Mouse (Mus musculus) liver, embryonic 14.5 days (tissue): ENCODE measurements around the gene Sdr9c7. TPM values are rescaled to one million over a fixed set of nuclear protein-coding genes. Genes with fewer than 3 reads are reported as not detected.
"Not testable (repeated sequence)": the region's sequence is repeated elsewhere in the genome, so short reads cannot be mapped to it uniquely, and the experiment has no call there.

Source experiments
- ATAC-seq: fragments of 200-750 bp; cut with Nextera tagmentation; 2 replicates; pipeline ENCODE4 v1.8.0; 2017; ENCODE audit warnings: moderate number of reproducible peaks, mild to moderate bottlenecking, moderate library complexity; ENCODE audit not compliant: insufficient read depth
- DNase-seq, 3 experiments: peaks; one replicate each; pipeline ENCODE4 v3.0.0-alpha.2; 2012 to 2013; ENCODE audit warnings: low read depth in 3 of 3, low spot score in 3 of 3
- H3K27ac ChIP-seq: fragments of 300-500 bp; sonication (generic); 2 replicates; pipeline ENCODE4 v1.5.1; 2014; ENCODE audit warnings: moderate library complexity, mild to moderate bottlenecking, control low read depth, inconsistent platforms
- H3K27me3 ChIP-seq: fragments of 300-500 bp; sonication (generic); 2 replicates; pipeline ENCODE4 v1.6.1; 2014; ENCODE audit warnings: mild to moderate bottlenecking, low read length, moderate library complexity; ENCODE audit not compliant: control insufficient read depth, insufficient read depth
- H3K36me3 ChIP-seq: fragments of 300-500 bp; sonication (generic); replicated peaks from 2 replicates; pipeline ENCODE4 v1.6.1; 2014; ENCODE audit warnings: low read depth; ENCODE audit not compliant: control insufficient read depth, insufficient read depth
- H3K4me1 ChIP-seq, 2 experiments: fragments of 200-500 bp in 1 of 2; fragments of 300-500 bp in 1 of 2; sonication (generic) in 1 of 2; replicated peaks; 2 replicates each; pipeline ENCODE4 v1.6.1; 2012 to 2014; ENCODE audit warnings: antibody characterized with exemption in 1 of 2, inconsistent platforms in 1 of 2, low read length in 1 of 2; ENCODE audit not compliant: control insufficient read depth in 2 of 2, insufficient read depth in 2 of 2
- H3K4me2 ChIP-seq: fragments of 300-500 bp; sonication (generic); 2 replicates; pipeline ENCODE4 v1.6.1; 2014; ENCODE audit warnings: low read depth, mild to moderate bottlenecking, control low read depth, moderate library complexity
- H3K4me3 ChIP-seq, 2 experiments: fragments of 200-500 bp in 1 of 2; fragments of 300-500 bp in 1 of 2; sonication (generic) in 1 of 2; 2 replicates each; pipeline ENCODE4 v1.5.1; 2012 to 2014; ENCODE audit warnings: low read depth in 2 of 2, low read length in 2 of 2, mild to moderate bottlenecking in 2 of 2, control low read depth in 1 of 2, inconsistent platforms in 1 of 2, moderate library complexity in 1 of 2; ENCODE audit not compliant: insufficient read depth in 1 of 2
- H3K9ac ChIP-seq: fragments of 300-500 bp; sonication (generic); replicated peaks from 2 replicates; pipeline ENCODE4 v1.6.1; 2014; ENCODE audit warnings: mild to moderate bottlenecking, control low read depth, moderate library complexity
- H3K9me3 ChIP-seq: fragments of 300-500 bp; sonication (generic); 2 replicates; pipeline ENCODE4 v1.6.1; 2016; ENCODE audit warnings: low read length, mixed read lengths; ENCODE audit not compliant: control insufficient read depth
- CTCF ChIP-seq: IDR thresholded peaks from 2 replicates; pipeline ENCODE4 v1.5.1; 2016; ENCODE audit warnings: antibody characterized with exemption, low read depth, control low read depth
- EP300 ChIP-seq: IDR thresholded peaks from 2 replicates; pipeline ENCODE4 v1.6.1; 2016; ENCODE audit warnings: antibody characterized with exemption, low read depth
- WGBS: fragments of 180-500 bp; shearing (Covaris S2); extraction: QIAGEN DNeasy Blood & Tissue Kit; methylation state at CpG from one replicate; pipeline ENCODE4 v1.1.7; 2014; ENCODE audit not compliant: insufficient replicate concordance; 5-methylcytosine and 5-hydroxymethylcytosine counted together
- polyA plus RNA-seq, 2 experiments: library from polyadenylated mRNA; depleted of rRNA in 1 of 2; stranded (reverse) in 1 of 2; unstranded in 1 of 2; fragments of >200 nt; fragmentation: Nextera tagmentation in 1 of 2; extraction: Ambion mirVana in 1 of 2; gene quantifications; 2 replicates each; pipeline versions ENCODE4 v1.2.1 to v1.2.3; 2012 to 2014

Sdr9c7 gene
- polyA plus RNA-seq, 2 experiments, result not detected

DNA sequence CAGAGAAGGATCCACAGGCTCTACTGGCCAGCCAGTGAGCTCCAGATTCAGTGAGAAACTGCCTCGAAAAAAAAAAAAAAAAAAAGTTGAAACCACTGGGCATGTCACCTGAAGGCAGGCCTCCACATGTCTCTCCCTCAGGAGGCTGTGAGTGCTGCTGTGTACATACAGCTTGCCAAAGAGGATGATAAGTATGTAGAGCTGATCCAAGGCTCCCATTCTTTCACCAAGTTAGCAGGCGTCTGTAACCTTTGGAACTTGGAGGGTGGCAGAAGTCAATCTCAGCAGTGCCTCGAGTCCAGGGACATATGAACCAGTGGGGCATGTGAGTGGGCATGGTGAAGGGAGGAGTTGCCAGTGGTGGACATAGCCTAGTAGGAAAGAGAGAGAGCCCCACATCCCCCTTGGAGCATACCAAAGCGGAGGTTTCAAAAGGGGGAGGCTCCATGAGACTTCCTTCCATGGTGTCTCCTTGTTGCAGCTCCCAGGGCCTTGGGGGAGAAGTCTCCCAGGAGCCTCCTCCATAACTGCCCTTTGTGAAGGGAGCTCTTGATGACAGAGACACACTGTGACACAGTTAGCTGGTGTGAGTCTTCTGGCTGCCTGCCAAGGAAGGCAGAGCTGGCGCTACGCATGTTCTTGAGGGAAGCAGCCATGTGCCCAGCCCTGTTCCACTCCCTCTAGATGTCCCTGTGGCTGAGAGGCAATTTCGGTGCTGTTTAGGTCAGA is 6.6 kb downstream of the Sdr9c7 start:
- no peak overlapping the region for H3K27ac ChIP-seq
- DNase-seq (no peak), ATAC-seq (no peak)

DNA sequence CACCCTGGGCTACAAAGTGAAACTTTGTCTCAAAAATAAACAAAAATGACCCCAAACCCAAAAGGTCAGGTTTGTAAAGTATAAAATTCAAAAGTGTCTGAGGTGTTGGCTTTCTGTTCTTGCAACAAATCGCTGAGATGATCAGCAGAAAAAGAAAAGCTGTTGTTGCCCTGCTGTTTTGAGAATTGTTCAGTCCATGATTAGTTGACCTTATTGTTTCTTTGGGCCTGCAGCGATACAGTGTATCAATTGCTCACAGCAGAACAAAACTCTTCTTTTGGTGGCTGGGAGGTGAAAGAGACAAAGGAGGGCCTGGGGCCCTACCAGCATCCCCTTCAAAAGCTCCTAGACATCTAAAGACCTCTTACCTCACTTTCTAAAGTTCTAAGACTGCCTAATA is 7.8 kb downstream of the Sdr9c7 start:
- no peak for TF ChIP-seq CTCF
- TF ChIP-seq EP300, result no peak
- Histone ChIP-seq H3K27ac (no peak overlapping the region), H3K9ac (no peak overlapping the region), H3K36me3 (no peaks in the 10 kb centered on the region), H3K9me3 (no peaks in the 10 kb centered on the region), H3K27me3 (no peaks in the 10 kb centered on the region), H3K4me3 (no peak overlapping the region), H3K4me1 (0 out of 4 replicates have a peak, but pooled peaks cover 0 to 2% of the 10 kb centered on the region in 2 experiments), H3K4me2 (no peak overlapping the region)
- no peak for ATAC-seq
- 48% methylated on average over 2 of the region's 2 CpGs for WGBS
- DNase-seq, result no peak

More for the DNA sequence above, 6.6 kb downstream of the Sdr9c7 start:
- H3K4me2 ChIP-seq, result no peak overlapping the region
- 0 out of 4 replicates have a peak, but pooled peaks cover 0 to 2% of the 10 kb centered on the region in 2 experiments for H3K4me1 ChIP-seq
- H3K27me3 ChIP-seq, result no peaks in the 10 kb centered on the region
- no peak for TF ChIP-seq EP300
- no peak for TF ChIP-seq CTCF
- H3K36me3 ChIP-seq, result no peaks in the 10 kb centered on the region
- no peaks in the 10 kb centered on the region for H3K9me3 ChIP-seq
- 54% methylated on average over 7 of the region's 7 CpGs for WGBS
- H3K4me3 ChIP-seq, result no peak overlapping the region
- H3K9ac ChIP-seq, result no peak overlapping the region

DNA sequence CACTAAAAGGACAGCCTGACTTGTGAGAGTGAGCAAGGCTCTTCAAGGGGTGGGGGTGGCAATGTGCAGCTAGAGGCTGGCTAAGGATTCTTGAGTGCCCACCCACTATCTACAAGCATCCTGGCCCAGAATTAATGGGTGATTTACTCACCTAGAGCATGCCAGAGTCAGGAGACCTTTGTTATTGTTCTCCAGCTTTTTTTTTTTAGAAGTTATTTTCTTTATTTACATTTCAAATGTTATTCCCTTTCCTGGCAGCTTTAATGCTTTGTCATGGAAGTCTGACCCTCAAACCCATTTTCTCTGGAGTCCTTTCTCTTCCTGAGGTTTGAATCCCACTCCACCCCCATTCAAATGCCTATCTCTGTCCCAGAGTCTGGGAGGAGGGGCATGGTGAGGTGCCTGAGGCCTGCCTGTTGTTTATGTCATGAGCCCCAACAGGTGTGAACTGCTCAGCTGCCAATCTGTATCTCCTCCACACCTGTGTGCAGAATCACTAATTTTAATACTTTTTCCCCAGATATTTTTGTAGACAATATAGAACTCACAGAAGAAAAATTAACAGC is 9.2 kb downstream of the Sdr9c7 start:
- H3K27ac ChIP-seq, result no peak overlapping the region
- no peak overlapping the region for H3K4me3 ChIP-seq
- no peak for DNase-seq
- TF ChIP-seq CTCF (no peak), EP300 (no peak)
- H3K4me1 ChIP-seq, result 0 out of 4 replicates have a peak, but pooled peaks cover 0 to 2% of the 10 kb centered on the region in 2 experiments
- ATAC-seq, result no peak
- H3K36me3 ChIP-seq, result no peaks in the 10 kb centered on the region
- no peaks in the 10 kb centered on the region for H3K27me3 ChIP-seq
- H3K9me3 ChIP-seq, result no peaks in the 10 kb centered on the region
- no peak overlapping the region for H3K4me2 ChIP-seq
- H3K9ac ChIP-seq, result no peak overlapping the region

DNA sequence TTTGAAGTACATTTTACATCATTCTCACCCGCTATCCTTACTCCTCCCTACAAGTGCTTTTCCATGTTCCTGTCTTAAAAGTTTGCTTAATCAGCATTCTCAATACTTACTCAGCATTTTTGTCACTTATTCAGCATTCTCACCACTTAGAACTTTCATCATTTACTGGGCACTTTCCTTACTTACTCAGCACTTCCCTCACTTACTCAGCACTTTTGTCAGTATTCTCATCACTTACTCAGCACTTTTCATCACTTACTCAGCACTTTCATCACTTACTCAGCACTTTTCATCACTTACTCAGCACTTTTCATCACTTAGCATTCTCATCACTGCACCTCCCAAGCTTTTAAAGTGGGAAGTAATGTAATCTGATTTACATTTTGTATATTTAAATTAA is 17.3 kb downstream of the Sdr9c7 start:
- no peak overlapping the region for H3K27ac ChIP-seq
- H3K9me3 ChIP-seq, result no peaks in the 10 kb centered on the region; the same call in 1 of the 2 replicates
- no peak overlapping the region for H3K9ac ChIP-seq
- 69% methylated on average over 1 of the region's 1 CpGs for WGBS
- H3K4me3 ChIP-seq, result no peak overlapping the region
- no peaks in the 10 kb centered on the region for H3K36me3 ChIP-seq
- H3K4me1 ChIP-seq, result no peaks in the 10 kb centered on the region
- DNase-seq, result no peak
- TF ChIP-seq EP300 (no peak), CTCF (no peak)
- no peaks in the 10 kb centered on the region for H3K27me3 ChIP-seq
- H3K4me2 ChIP-seq, result no peak overlapping the region
- no peak for ATAC-seq

DNA sequence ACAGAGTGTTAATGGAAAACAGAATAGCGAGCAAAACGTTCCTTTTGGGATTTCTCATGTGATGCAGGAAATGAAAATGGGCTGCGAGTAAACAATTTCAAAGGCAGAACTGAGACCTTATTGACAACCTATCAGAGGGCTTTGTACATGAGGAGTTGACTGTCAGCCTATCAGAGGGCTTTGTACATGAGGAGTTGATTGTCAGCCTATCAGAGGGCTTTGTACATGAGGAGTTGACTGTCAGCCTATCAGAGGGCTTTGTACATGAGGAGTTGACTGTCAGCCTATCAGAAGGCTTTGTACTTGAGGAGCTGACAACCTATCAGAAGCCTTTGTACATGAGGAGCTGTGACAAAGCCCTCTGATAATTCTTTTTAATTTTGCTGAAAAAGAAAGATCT is 18.9 kb downstream of the Sdr9c7 start:
- ATAC-seq, DNase-seq, H3K9me3 ChIP-seq, H3K4me1 ChIP-seq, H3K27ac ChIP-seq, H3K4me2 ChIP-seq, H3K27me3 ChIP-seq, H3K36me3 ChIP-seq, H3K4me3 ChIP-seq, H3K9ac ChIP-seq: not testable (repeated sequence)
- 53% methylated on average over 3 of the region's 3 CpGs for WGBS
